Mouse (Mus musculus): ENCODE results near the gene Mpv17. TPM values are rescaled to one million over a fixed set of nuclear protein-coding genes. Genes with fewer than 3 reads are reported as not detected.

Mpv17 gene
- total RNA-seq, 1 experiment: 45.7 TPM

- Histone ChIP-seq H3K9ac (ENCODE audit: insufficient read depth, low read depth, low read length, poor library complexity, severe bottlenecking) (no peak overlapping the region), H3K9me3 (ENCODE audit: control insufficient read depth, insufficient read depth, low read depth, low read length) (no peaks in the 10 kb centered on the region), H3K4me1 (ENCODE audit: control insufficient read depth in 2 of 2, insufficient read depth in 2 of 2, low read length in 2 of 2, poor library complexity in 1 of 2) (peaks cover 11 to 12% of the 10 kb centered on the region in 2 experiments), H3K4me3 (ENCODE audit: insufficient read depth in 1 of 2, low read depth in 1 of 2, low read length in 2 of 2, poor library complexity in 1 of 2, severe bottlenecking in 1 of 2) (no peak overlapping the region), H3K36me3 (ENCODE audit: control insufficient read depth, insufficient read depth, low read length, poor library complexity, severe bottlenecking) (peaks cover 53% of the 10 kb centered on the region), H3K27ac (ENCODE audit: insufficient read depth, low read depth, low read length, poor library complexity, severe bottlenecking) (no peak overlapping the region)
- no peak for DNase-seq (ENCODE audit: low read depth, low spot score)
- TF ChIP-seq ZC3H11A (IDR thresholded peaks at IDR 0.05; ENCODE audit: borderline replicate concordance, low read depth, low read length) (no peak), CHD2 (IDR thresholded peaks at IDR 0.05; ENCODE audit: low read depth, low read length) (no peak), MAFK (IDR thresholded peaks at IDR 0.05; ENCODE audit: insufficient read depth, low read depth, low read length) (no peak), ZNF384 (IDR thresholded peaks at IDR 0.05; ENCODE audit: low read depth, low read length) (no peak), HCFC1 (IDR thresholded peaks at IDR 0.05; ENCODE audit: borderline replicate concordance, insufficient read depth, low read length) (no peak)
- in situ Hi-C loops (cut with MboI; ENCODE audit: low sequenced_read_pairs in 2 of 2, unreplicated experiment in 2 of 2): no loop called here
These were observed 44.1 kb upstream of the Mpv17 start for GRCm38 (mm10) chr5:31198170-31198569.

- no peak for DNase-seq (ENCODE audit: low read depth, low spot score)
- Histone ChIP-seq H3K9ac (ENCODE audit: insufficient read depth, low read depth, low read length, poor library complexity, severe bottlenecking) (no peak overlapping the region), H3K9me3 (ENCODE audit: control insufficient read depth, insufficient read depth, low read depth, low read length) (no peaks in the 10 kb centered on the region), H3K4me3 (ENCODE audit: insufficient read depth in 1 of 2, low read depth in 1 of 2, low read length in 2 of 2, poor library complexity in 1 of 2, severe bottlenecking in 1 of 2) (no peak overlapping the region), H3K36me3 (ENCODE audit: control insufficient read depth, insufficient read depth, low read length, poor library complexity, severe bottlenecking) (peaks cover 48% of the 10 kb centered on the region), H3K27ac (ENCODE audit: insufficient read depth, low read depth, low read length, poor library complexity, severe bottlenecking) (no peak overlapping the region), H3K4me1 (ENCODE audit: control insufficient read depth in 2 of 2, insufficient read depth in 2 of 2, low read length in 2 of 2, poor library complexity in 1 of 2) (peaks cover 11 to 12% of the 10 kb centered on the region in 2 experiments)
- TF ChIP-seq HCFC1 (IDR thresholded peaks at IDR 0.05; ENCODE audit: borderline replicate concordance, insufficient read depth, low read length) (no peak), ZNF384 (IDR thresholded peaks at IDR 0.05; ENCODE audit: low read depth, low read length) (no peak), MAFK (IDR thresholded peaks at IDR 0.05; ENCODE audit: insufficient read depth, low read depth, low read length) (no peak), CHD2 (IDR thresholded peaks at IDR 0.05; ENCODE audit: low read depth, low read length) (no peak), ZC3H11A (IDR thresholded peaks at IDR 0.05; ENCODE audit: borderline replicate concordance, low read depth, low read length) (no peak)
- in situ Hi-C loops (cut with MboI; ENCODE audit: low sequenced_read_pairs in 2 of 2, unreplicated experiment in 2 of 2): no loop called here
These were observed 43.0 kb upstream of the Mpv17 start for GRCm38 (mm10) chr5:31197072-31197471.

GRCm38 (mm10) chr5:31196207-31196606 is 42.2 kb upstream of the Mpv17 start:
- Histone ChIP-seq H3K4me1 (ENCODE audit: control insufficient read depth in 2 of 2, insufficient read depth in 2 of 2, low read length in 2 of 2, poor library complexity in 1 of 2) (peaks cover 11 to 12% of the 10 kb centered on the region in 2 experiments), H3K4me3 (ENCODE audit: insufficient read depth in 1 of 2, low read depth in 1 of 2, low read length in 2 of 2, poor library complexity in 1 of 2, severe bottlenecking in 1 of 2) (no peak overlapping the region), H3K9ac (ENCODE audit: insufficient read depth, low read depth, low read length, poor library complexity, severe bottlenecking) (no peak overlapping the region), H3K36me3 (ENCODE audit: control insufficient read depth, insufficient read depth, low read length, poor library complexity, severe bottlenecking) (peaks cover 50% of the 10 kb centered on the region), H3K27ac (ENCODE audit: insufficient read depth, low read depth, low read length, poor library complexity, severe bottlenecking) (no peak overlapping the region), H3K9me3 (ENCODE audit: control insufficient read depth, insufficient read depth, low read depth, low read length) (no peaks in the 10 kb centered on the region)
- DNase-seq (ENCODE audit: low read depth, low spot score): no peak
- in situ Hi-C loops (cut with MboI; ENCODE audit: low sequenced_read_pairs in 2 of 2, unreplicated experiment in 2 of 2): no loop called here
- no peak for TF ChIP-seq HCFC1 (IDR thresholded peaks at IDR 0.05; ENCODE audit: borderline replicate concordance, insufficient read depth, low read length)
- TF ChIP-seq CHD2 (IDR thresholded peaks at IDR 0.05; ENCODE audit: low read depth, low read length): no peak
- TF ChIP-seq ZC3H11A (IDR thresholded peaks at IDR 0.05; ENCODE audit: borderline replicate concordance, low read depth, low read length): no peak
- TF ChIP-seq ZNF384 (IDR thresholded peaks at IDR 0.05; ENCODE audit: low read depth, low read length): no peak
- TF ChIP-seq MAFK (IDR thresholded peaks at IDR 0.05; ENCODE audit: insufficient read depth, low read depth, low read length): no peak

GRCm38 (mm10) chr5:31195671-31196070 is 41.6 kb upstream of the Mpv17 start:
- TF ChIP-seq ZNF384 (IDR thresholded peaks at IDR 0.05; ENCODE audit: low read depth, low read length): no peak
- TF ChIP-seq MAFK (IDR thresholded peaks at IDR 0.05; ENCODE audit: insufficient read depth, low read depth, low read length): no peak
- no peak for TF ChIP-seq CHD2 (IDR thresholded peaks at IDR 0.05; ENCODE audit: low read depth, low read length)
- no peak for TF ChIP-seq ZC3H11A (IDR thresholded peaks at IDR 0.05; ENCODE audit: borderline replicate concordance, low read depth, low read length)
- no peak for TF ChIP-seq HCFC1 (IDR thresholded peaks at IDR 0.05; ENCODE audit: borderline replicate concordance, insufficient read depth, low read length)
- Histone ChIP-seq H3K27ac (ENCODE audit: insufficient read depth, low read depth, low read length, poor library complexity, severe bottlenecking) (no peak overlapping the region), H3K36me3 (ENCODE audit: control insufficient read depth, insufficient read depth, low read length, poor library complexity, severe bottlenecking) (peaks cover 55% of the 10 kb centered on the region), H3K9ac (ENCODE audit: insufficient read depth, low read depth, low read length, poor library complexity, severe bottlenecking) (no peak overlapping the region), H3K9me3 (ENCODE audit: control insufficient read depth, insufficient read depth, low read depth, low read length) (no peaks in the 10 kb centered on the region), H3K4me3 (ENCODE audit: insufficient read depth in 1 of 2, low read depth in 1 of 2, low read length in 2 of 2, poor library complexity in 1 of 2, severe bottlenecking in 1 of 2) (no peak overlapping the region), H3K4me1 (ENCODE audit: control insufficient read depth in 2 of 2, insufficient read depth in 2 of 2, low read length in 2 of 2, poor library complexity in 1 of 2) (peaks cover 9 to 12% of the 10 kb centered on the region in 2 experiments)
- in situ Hi-C loops (cut with MboI; ENCODE audit: low sequenced_read_pairs in 2 of 2, unreplicated experiment in 2 of 2): no loop called here
- DNase-seq (ENCODE audit: low read depth, low spot score): no peak
